Mouse (Mus musculus) kidney, adult 9 months (tissue): ENCODE results near the gene Cul4b.
"Not testable (repeated sequence)": the region's sequence is repeated elsewhere in the genome, so short reads cannot be mapped to it uniquely, and the experiment has no call there.

Experiments
- DNase-seq: peaks from one replicate; pipeline ENCODE4 v3.0.0; 2022

Cul4b gene

DNA sequence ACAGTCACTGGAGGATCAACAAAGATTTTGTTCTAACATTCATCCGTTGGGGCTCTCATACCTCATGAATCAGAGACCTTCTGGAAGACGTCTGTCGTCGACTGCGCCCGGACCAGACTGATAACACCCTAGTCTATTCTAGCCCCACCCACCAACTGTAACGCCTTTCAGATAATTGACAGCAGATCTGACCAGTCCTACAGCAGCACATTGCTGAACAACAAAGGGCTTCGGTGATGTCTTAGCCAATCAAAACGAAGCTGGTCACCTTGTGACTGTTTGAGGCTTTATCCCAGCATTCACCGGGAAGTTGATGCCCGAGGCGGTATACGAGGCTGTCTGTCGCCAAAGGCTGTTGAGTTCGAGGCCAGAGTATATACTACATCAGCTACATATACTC lies at the start of gene Cul4b:
Gene Cul4b (minus strand): TSS at position 119 of the 400 bp plus-strand sequence.
- DNase-seq, result no peak

GRCm38 (mm10) chrX:38600995-38601369 lies 25.0 kb upstream of the Cul4b start:
- DNase-seq, result peak; percentile 19

GRCm38 (mm10) chrX:38600177-38600994 lies 24.4 kb upstream of the Cul4b start, which contains the start of gene Mcts1:
Gene Mcts1, plus strand, starts transcription at chrX:38600578.
- peak; percentile 87 for DNase-seq

- DNase-seq, result no peak
These were observed 17.3 kb upstream of the Cul4b start for GRCm38 (mm10) chrX:38593180-38593889.

- DNase-seq, result no peak
These were observed 15.8 kb upstream of the Cul4b start for GRCm38 (mm10) chrX:38591749-38592148.

GRCm38 (mm10) chrX:38589827-38590226 lies 13.8 kb upstream of the Cul4b start:
- DNase-seq, result peak; percentile 50

DNA sequence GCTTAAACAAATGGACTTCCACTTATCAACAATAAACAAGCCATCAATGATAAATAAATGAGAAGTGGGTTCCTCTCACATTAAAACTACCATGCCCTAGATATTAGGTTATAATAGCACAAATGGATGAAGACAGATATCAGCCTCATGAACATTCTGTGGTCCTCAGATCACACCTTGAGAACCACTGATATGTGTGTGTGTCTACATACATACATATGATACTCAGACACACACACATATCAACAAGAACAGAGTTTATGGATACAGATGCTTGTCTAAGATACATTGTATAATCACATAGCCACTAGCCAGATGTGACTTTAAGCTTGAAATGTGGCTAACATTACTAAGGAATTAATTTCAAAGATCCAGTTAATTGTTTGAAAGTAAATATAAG lies 7.3 kb upstream of the Cul4b start:
- DNase-seq, result no peak

GRCm38 (mm10) chrX:38581140-38581539 lies 5.1 kb upstream of the Cul4b start:
- DNase-seq, result no peak

DNA sequence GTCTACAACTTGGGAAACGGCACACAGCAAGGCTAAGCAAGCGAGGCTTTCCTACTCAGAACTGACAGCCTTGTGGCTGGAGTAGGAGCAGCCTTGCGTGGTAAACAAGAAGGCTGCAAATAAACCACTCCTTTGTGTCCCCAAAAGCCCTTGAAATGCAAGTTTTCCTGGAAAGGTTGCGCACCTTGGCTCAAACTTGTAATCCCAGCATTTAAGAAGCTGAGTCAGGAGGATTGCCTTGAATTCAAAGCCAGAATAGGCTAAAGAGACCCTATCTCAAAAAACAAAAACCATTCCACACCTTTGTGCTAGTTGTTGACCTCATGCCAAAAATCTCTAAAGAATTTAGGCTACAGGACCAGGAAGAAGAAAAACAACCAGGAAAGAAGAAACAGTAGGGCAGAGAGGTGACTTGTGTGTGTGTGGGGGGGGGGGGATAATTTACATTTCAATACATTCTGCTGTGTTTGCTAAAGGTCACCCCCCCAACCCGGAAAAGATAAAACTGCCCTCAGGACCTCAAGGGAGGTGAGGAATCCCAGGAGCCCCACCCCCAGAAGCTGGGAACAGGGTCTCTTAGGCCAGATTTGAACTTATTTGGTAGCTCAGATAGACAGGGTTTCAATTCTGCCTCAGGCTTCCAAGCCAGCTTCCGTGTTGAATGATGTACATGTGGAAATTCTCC lies 9.3 kb downstream of the Cul4b start:
- no peak for DNase-seq

DNA sequence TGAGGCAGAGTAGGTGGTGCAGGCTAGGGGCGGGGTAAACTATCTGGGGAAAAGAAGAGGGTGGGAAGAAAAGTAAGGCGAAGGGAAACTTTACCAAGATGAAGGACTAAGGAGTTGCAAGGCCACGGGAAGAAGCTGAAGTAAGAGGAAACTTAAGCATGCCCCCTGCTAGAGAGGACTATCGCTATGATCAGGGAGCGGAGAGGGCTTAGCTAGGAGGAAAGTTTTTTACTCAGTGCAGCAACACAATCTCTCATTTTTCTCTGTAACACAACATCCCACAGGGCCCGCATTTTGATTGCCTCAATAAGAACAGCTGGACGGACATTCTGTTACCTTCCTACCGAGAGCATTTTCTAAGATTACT lies 10.8 kb downstream of the Cul4b start:
- DNase-seq, result no peak

- peak; percentile 95 for DNase-seq
These were observed 11.3 kb downstream of the Cul4b start for GRCm38 (mm10) chrX:38564542-38565175.

DNA sequence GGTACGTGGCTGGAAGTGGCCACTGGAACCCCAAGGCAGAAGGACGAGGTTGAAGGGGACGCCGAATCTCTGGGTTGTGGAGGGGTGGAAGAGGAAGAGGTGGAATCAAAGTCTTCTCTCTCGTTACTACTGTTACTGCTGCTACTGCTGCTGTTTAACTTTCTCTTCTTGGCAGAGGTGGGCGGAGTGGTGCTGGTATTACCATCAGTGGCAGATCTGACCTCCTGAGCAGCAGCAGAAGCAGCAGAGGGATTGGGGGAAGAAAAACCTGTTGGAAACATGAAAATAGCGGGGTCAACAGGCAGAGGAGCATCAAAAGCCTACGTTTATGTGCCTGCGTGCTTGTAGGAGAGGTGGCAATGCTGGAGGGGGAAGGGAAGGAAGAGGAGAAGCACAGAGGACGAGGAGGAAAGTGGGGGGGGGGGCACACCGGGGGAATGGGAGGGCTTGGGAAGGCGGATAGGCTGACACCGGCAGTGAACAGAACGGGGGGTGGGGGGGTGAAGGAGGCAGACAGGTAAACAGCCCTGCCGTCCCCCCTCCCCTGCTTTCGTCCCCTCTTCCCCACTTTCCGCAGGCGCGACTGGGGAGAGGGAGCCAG lies 12.0 kb downstream of the Cul4b start:
- peak; percentile 41 for DNase-seq

GRCm38 (mm10) chrX:38553255-38553654 lies 22.7 kb downstream of the Cul4b start:
- no peak for DNase-seq

GRCm38 (mm10) chrX:38514556-38514955 lies 61.4 kb downstream of the Cul4b start:
- peak; percentile 18 for DNase-seq

- DNase-seq, result no peak
These were observed 71.2 kb downstream of the Cul4b start for GRCm38 (mm10) chrX:38504846-38505245.

DNA sequence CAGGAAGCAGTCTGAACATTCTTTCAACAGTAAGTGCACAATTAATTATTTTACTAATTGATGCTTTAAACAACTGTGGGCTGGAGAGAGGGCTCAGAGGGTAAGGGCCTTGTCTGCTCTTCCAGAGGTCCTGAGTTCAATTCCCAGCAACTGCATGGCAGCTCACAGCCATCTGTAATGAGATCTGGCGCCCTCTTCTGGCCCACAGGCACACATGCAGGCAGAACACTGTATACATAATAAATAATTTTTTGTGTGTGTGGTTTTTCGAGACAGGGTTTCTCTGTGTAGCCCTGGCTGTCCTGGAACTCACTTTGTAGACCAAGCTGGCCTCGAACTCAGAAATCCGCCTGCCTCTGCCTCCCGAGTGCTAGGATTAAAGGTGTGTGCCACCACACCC lies 73.8 kb downstream of the Cul4b start:
- DNase-seq, result not testable (repeated sequence)

DNA sequence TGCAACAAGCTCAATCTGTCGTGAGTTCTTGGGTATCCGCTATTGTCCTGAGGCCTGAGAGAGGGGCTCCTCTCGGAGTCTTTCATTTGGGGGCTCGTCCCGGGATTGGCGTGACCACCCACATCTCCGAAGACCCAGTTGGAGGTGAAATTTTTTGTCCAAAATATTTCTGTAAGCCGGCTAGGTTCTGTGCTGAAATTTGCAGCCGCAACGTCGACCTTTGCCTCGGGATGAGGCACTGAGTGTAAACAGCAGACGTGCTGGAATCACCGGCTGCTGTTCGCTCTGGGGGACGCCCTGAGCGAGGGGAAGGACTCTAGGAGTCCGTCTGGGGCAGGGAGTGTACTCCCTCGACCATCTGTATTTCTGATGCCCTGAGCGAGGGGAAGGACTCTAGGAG lies 90.5 kb downstream of the Cul4b start:
- DNase-seq, result not testable (repeated sequence)
